Mouse (Mus musculus) midbrain, embryonic 15.5 days (tissue): ENCODE results near the gene Ppfibp1. TPM values are rescaled to one million over a fixed set of nuclear protein-coding genes. Genes with fewer than 3 reads are reported as not detected.

ENCODE experiments used
- ATAC-seq: fragments of 200-750 bp; cut with Nextera tagmentation; replicated peaks from 2 replicates; pipeline ENCODE4 v1.8.0; 2017; ENCODE audit warnings: moderate TSS enrichment
- H3K27ac ChIP-seq: fragments of 300-500 bp; sonication (generic); 2 replicates; pipeline ENCODE4 v1.5.1; 2015; ENCODE audit warnings: mild to moderate bottlenecking, inconsistent platforms
- H3K27me3 ChIP-seq: fragments of 300-500 bp; sonication (generic); replicated peaks from 2 replicates; pipeline ENCODE4 v1.6.1; 2015; ENCODE audit warnings: inconsistent platforms
- H3K36me3 ChIP-seq: fragments of 300-500 bp; sonication (generic); replicated peaks from 2 replicates; pipeline ENCODE4 v1.6.1; 2015; ENCODE audit warnings: inconsistent platforms
- H3K4me1 ChIP-seq: fragments of 300-500 bp; sonication (generic); 2 replicates; pipeline ENCODE4 v1.6.1; 2015; ENCODE audit warnings: inconsistent platforms
- H3K4me2 ChIP-seq: fragments of 300-500 bp; sonication (generic); 2 replicates; pipeline ENCODE4 v1.6.1; 2015; ENCODE audit warnings: inconsistent platforms, mild to moderate bottlenecking, moderate library complexity
- H3K4me3 ChIP-seq: fragments of 300-500 bp; sonication (generic); 2 replicates; pipeline ENCODE4 v1.5.1; 2015; ENCODE audit warnings: mild to moderate bottlenecking, inconsistent platforms
- H3K9ac ChIP-seq: fragments of 300-500 bp; sonication (generic); 2 replicates; pipeline ENCODE4 v1.6.1; 2015; ENCODE audit warnings: mild to moderate bottlenecking, inconsistent platforms
- H3K9me3 ChIP-seq: fragments of 300-500 bp; sonication (generic); 2 replicates; pipeline ENCODE4 v1.6.1; 2016; ENCODE audit warnings: inconsistent platforms
- WGBS: fragments of 180-500 bp; shearing (Covaris S2); methylation state at CpG from one replicate; pipeline ENCODE4 v1.1.7; 2015; ENCODE audit warnings: mixed read lengths; 5-methylcytosine and 5-hydroxymethylcytosine counted together
- polyA plus RNA-seq: library from polyadenylated mRNA; unstranded; fragments of >200 nt; fragmentation: Nextera tagmentation; extraction: Ambion mirVana; gene quantifications from 2 replicates; pipeline ENCODE4 v1.2.1, GENCODE M21; 2015

Gene Ppfibp1
- polyA plus RNA-seq, 1 experiment from 2014 or later: 17.8 TPM

DNA sequence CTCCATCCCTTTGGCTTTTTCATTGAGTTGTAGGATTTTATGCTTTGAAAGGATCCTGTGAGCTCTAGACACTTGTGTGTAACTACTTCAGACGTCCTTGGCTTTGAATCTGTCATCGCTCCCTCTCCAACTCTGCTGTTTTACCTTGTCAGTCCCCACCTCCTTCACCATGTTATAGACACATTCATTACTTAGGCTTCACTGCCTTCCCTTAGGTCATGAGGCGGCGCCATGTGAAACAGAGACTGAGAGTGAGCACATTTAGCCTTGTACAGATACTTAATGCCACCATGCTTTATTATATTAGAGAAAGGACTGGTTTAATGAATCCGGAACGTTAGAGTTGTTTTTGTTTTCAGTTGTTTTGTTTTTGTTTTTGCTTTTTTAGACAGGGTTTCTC, 83.7 kb downstream of the Ppfibp1 start:
- Histone ChIP-seq H3K9ac (no peak overlapping the region), H3K9me3 (no peaks in the 10 kb centered on the region), H3K36me3 (no peaks in the 10 kb centered on the region), H3K27me3 (no peaks in the 10 kb centered on the region), H3K4me1 (no peaks in the 10 kb centered on the region), H3K4me3 (no peak overlapping the region), H3K27ac (no peak overlapping the region), H3K4me2 (no peak overlapping the region)
- no peak for ATAC-seq
- WGBS: 66% methylated on average over 6 of the region's 6 CpGs

DNA sequence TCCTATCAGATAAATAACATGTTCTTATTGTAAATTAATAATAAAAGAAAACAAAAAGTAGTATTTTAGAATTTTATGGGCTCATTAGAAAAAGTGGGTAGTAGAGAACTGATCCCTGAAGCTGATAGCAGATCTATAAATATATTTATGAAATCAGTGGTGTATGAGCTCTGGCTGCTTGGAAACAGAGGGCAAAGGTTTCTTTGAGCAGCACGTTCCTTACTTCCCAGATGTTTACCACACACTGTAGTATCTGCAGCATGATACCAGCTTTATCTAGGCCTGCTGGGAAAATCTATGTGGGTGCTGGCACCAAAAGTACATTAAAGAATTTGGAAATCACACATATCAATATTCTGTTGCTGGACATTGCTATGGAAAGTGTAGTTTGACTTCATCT, 84.5 kb downstream of the Ppfibp1 start:
- Histone ChIP-seq H3K4me2 (no peak overlapping the region), H3K4me1 (no peaks in the 10 kb centered on the region), H3K9ac (no peak overlapping the region), H3K27me3 (no peaks in the 10 kb centered on the region), H3K36me3 (no peaks in the 10 kb centered on the region), H3K9me3 (no peaks in the 10 kb centered on the region), H3K4me3 (no peak overlapping the region), H3K27ac (no peak overlapping the region)
- WGBS: 71% methylated on average over 1 of the region's 1 CpGs
- ATAC-seq: no peak

DNA sequence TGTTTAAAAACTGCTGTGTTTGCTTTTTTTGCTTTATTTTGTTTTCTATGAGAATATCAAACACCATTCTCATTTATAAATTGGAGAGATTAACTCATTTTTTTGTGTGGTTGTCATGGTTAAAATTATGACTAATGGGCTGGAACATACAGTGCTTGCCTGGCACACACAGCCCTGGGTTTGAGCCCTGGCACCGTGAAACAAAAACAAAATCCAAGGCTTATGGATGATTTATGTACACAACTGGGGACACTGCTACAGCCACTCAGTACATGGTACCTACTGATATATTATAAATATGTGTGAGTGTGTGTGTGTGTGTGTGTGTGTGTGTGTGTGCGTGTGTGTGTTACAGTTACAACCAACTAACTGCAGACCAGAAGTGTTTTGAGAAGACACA, 85.1 kb downstream of the Ppfibp1 start:
- H3K4me2 ChIP-seq: no peak overlapping the region
- no peaks in the 10 kb centered on the region for H3K4me1 ChIP-seq
- ATAC-seq: no peak
- no peaks in the 10 kb centered on the region for H3K36me3 ChIP-seq
- H3K4me3 ChIP-seq: no peak overlapping the region
- WGBS: 58% methylated on average over 2 of the region's 2 CpGs
- no peak overlapping the region for H3K9ac ChIP-seq
- H3K27ac ChIP-seq: no peak overlapping the region
- no peaks in the 10 kb centered on the region for H3K27me3 ChIP-seq
- no peaks in the 10 kb centered on the region for H3K9me3 ChIP-seq

DNA sequence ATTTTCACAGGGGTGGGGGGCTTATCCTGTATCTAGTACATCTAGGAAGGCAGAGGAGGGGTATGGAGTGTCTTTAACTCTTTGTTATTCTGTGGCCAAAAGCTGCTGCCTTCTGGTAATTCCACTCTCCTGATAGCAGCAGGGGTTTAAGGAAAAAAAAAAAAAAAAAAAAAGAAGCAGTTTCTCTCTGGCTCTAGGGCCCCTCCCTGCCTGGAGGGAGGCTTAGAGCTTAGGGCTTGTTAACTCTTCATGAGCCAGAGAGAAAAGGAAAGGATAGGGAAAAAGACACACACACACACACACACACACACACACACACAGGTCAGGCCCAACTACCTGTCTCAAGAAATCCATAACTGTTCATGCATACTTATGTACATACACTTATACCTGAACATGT, 85.5 kb downstream of the Ppfibp1 start:
- no peak for ATAC-seq
- H3K4me3 ChIP-seq: no peak overlapping the region
- no peak overlapping the region for H3K4me2 ChIP-seq
- H3K36me3 ChIP-seq: no peaks in the 10 kb centered on the region
- no peaks in the 10 kb centered on the region for H3K27me3 ChIP-seq
- no peak overlapping the region for H3K9ac ChIP-seq
- no peaks in the 10 kb centered on the region for H3K4me1 ChIP-seq
- no peaks in the 10 kb centered on the region for H3K9me3 ChIP-seq
- H3K27ac ChIP-seq: no peak overlapping the region

DNA sequence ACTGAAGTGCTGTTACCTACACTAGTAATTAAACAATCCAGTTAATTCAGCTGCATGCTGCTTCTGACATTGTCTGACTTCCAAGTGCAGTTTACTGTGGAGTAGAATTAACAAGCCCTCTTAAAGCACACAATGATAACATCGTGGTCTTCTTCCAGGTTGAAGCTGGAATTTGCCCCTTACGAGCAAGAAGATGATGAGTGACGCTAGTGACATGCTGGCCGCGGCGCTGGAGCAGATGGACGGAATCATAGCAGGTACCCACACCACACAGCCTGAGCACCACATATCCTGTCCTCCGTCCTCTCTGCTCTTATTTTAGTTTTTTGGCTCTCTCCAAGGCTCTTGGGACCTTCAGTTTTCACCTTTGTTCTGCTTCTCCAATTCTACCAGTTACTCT, 88.2 kb downstream of the Ppfibp1 start:
- Histone ChIP-seq H3K36me3 (no peaks in the 10 kb centered on the region), H3K9me3 (no peaks in the 10 kb centered on the region), H3K27ac (no peak overlapping the region), H3K4me3 (no peak overlapping the region), H3K9ac (no peak overlapping the region), H3K4me2 (no peak overlapping the region), H3K27me3 (no peaks in the 10 kb centered on the region), H3K4me1 (0 out of 2 replicates have a peak, but pooled peaks cover 3% of the 10 kb centered on the region)
- 90% methylated on average over 8 of the region's 8 CpGs for WGBS
- no peak for ATAC-seq

DNA sequence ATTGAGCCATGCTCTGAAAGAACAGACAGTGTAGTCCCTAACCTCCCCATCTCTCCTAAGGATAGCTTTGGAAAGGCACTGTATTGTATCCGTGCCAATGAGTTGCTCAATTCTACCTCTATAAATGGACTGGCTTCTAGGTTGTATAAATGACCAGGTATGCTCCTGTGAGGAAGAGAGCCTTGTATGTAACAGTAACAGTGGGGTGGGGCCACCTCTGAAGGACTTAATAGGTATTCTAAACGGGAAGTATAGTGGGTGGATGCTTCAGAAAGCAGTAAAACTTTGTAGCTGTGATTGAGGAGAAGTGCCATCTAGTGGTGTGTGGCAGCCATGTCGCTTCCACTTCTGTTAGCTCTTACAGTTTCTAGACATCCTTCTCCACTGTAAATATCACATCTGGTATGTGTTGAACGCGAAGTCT, 90.4 kb downstream of the Ppfibp1 start:
- Histone ChIP-seq H3K4me3 (no peak overlapping the region), H3K4me1 (0 out of 2 replicates have a peak, but pooled peaks cover 3% of the 10 kb centered on the region), H3K4me2 (no peak overlapping the region), H3K36me3 (no peaks in the 10 kb centered on the region), H3K27me3 (no peaks in the 10 kb centered on the region), H3K27ac (no peak overlapping the region), H3K9me3 (no peaks in the 10 kb centered on the region), H3K9ac (no peak overlapping the region)
- ATAC-seq: no peak
- 59% methylated on average over 5 of the region's 5 CpGs for WGBS

DNA sequence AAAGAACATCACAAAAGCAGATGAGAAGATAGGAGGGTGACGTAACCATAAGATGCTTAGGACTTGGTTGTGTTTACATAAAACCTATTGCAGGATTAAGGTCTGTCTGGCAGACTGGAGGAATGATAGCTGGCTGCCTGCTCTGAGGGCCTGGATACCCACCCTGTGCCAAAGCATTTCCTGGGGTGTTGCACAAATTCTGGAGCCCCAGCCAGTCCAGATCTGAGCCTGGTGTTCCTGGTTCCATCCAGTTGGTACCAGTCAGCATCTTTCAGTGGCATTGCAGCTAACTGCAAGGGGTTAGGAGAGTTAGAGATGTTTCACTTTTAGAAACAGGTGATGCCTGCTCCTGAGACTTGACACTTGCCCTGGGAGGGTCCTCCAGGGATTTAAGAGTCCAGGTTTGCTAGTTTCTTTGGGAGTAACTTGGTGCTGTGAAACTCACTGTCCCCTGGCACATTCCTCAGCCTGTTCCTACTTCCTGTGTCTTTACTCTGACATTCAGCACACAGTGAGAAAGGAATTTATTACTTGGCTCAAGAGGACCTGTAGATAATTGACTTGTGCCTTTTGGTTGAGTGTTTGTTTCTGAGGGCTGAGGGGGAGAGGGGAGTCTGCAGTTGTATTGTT, 90.9 kb downstream of the Ppfibp1 start:
- H3K4me1 ChIP-seq: 0 out of 2 replicates have a peak, but pooled peaks cover 3% of the 10 kb centered on the region
- H3K36me3 ChIP-seq: no peaks in the 10 kb centered on the region
- 74% methylated on average over 1 of the region's 1 CpGs for WGBS
- H3K27me3 ChIP-seq: no peaks in the 10 kb centered on the region
- no peaks in the 10 kb centered on the region for H3K9me3 ChIP-seq
- no peak overlapping the region for H3K4me2 ChIP-seq
- ATAC-seq: no peak
- H3K27ac ChIP-seq: no peak overlapping the region
- no peak overlapping the region for H3K4me3 ChIP-seq
- no peak overlapping the region for H3K9ac ChIP-seq

DNA sequence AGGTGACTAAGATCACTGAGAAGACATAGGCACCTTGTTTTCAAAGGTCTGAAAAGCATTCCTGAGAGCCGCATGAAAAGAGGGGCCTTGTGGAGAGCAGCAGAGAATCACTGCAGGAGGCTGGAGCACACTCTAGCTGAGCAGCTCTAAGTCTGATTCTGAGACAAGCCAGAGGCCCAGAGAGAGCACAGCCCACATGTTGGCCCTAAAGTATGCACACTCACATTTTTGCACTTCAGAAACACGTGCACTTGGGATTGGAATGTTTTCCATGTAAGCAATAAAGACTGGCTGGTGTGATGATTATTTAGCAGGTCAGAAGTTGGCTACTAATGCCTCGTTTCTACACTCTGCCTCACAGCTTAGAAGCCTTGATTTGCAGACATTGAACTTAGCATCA, 91.7 kb downstream of the Ppfibp1 start:
- 52% methylated on average over 3 of the region's 3 CpGs for WGBS
- Histone ChIP-seq H3K9ac (no peak overlapping the region), H3K27ac (no peak overlapping the region), H3K9me3 (no peaks in the 10 kb centered on the region), H3K4me3 (no peak overlapping the region), H3K27me3 (no peaks in the 10 kb centered on the region), H3K36me3 (no peaks in the 10 kb centered on the region), H3K4me1 (0 out of 2 replicates have a peak, but pooled peaks cover 3% of the 10 kb centered on the region), H3K4me2 (no peak overlapping the region)
- no peak for ATAC-seq

DNA sequence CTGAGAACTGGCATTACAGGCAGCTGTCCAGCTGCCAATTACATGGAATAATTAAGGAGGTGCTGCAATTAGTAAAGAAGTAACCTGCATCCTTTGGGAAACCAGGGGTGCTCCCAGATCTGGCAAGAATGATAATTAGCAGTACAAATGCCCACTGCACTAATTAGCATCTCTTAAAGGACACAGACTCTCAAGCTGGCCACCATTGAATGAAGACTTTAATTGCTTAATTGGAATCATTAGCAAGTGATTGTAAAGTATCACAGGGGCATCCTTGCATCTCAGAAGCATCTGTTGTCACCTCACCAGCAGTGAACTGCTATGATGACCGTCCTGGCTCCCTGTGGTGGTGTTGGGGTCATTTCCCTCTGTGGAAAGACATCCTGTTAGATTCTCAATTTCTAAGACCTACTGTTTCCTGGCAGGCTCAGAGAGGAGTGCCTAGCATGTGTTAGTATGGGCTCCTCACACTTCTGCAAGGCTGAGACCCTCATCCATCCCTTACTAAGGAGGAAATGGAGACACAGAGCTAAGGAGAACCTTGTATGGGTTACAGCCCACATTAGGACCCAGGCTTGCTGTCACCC, 93.1 kb downstream of the Ppfibp1 start:
- ATAC-seq: 0 out of 2 replicates have a peak, but pooled peaks have one; percentile 20

DNA sequence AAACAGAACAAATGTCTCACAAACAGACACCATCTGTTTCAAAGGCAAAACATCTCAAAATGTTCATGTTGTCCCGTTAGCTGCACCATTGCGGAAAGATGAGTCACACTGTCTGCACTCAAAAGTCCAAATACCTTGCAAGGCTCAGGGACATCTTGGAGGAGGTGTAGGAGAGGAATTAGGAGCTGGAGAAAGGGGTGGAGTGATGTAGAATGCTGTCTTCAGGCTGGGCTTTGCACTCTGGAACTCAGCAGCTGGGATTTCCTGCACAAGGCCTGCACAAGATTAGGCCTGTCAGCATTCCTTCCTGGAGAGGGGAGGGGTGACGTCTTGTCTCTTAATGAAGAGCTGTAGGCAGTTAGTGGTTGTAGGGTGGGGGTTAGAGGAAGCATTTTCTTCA, 96.3 kb downstream of the Ppfibp1 start:
- WGBS: 79% methylated on average over 3 of the region's 3 CpGs
- no peaks in the 10 kb centered on the region for H3K27me3 ChIP-seq
- no peak for ATAC-seq

More for the DNA sequence above, 93.1 kb downstream of the Ppfibp1 start:
- no peaks in the 10 kb centered on the region for H3K9me3 ChIP-seq
- no peaks in the 10 kb centered on the region for H3K27me3 ChIP-seq
- no peaks in the 10 kb centered on the region for H3K36me3 ChIP-seq
- H3K9ac ChIP-seq: no peak overlapping the region
- H3K4me2 ChIP-seq: no peak overlapping the region
- 29% methylated on average over 1 of the region's 1 CpGs for WGBS
- no peak overlapping the region for H3K4me3 ChIP-seq
- no peak overlapping the region for H3K27ac ChIP-seq
- 0 out of 2 replicates have a peak, but pooled peaks cover 3% of the 10 kb centered on the region for H3K4me1 ChIP-seq

DNA sequence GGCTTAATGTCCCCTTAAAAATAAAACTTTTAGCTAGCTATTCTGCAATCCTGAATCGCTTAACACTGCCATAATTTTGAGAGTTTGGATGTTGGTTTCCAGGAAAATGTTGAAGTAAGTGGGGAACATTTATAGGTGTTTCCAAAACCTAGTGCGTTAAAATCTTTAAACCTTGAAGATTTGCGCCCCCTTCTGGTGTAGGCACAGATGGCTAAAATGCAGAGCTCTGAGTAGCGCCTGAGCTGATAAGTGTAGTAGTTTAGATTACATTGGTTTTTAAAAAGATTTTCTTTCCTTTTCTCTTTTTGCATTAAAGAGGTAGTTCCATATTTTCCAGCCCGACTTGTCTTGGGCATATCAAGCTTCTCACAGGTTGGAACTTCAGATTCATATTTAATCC, 105.9 kb downstream of the Ppfibp1 start:
- Histone ChIP-seq H3K4me1 (no peaks in the 10 kb centered on the region), H3K36me3 (no peaks in the 10 kb centered on the region), H3K27me3 (no peaks in the 10 kb centered on the region), H3K4me3 (no peak overlapping the region), H3K4me2 (no peak overlapping the region), H3K9me3 (no peaks in the 10 kb centered on the region), H3K9ac (no peak overlapping the region), H3K27ac (no peak overlapping the region)
- 37% methylated on average over 5 of the region's 5 CpGs for WGBS
- ATAC-seq: no peak

More for the DNA sequence above, 96.3 kb downstream of the Ppfibp1 start:
- Histone ChIP-seq H3K4me3 (no peak overlapping the region), H3K4me2 (no peak overlapping the region), H3K4me1 (0 out of 2 replicates have a peak, but pooled peaks cover 3% of the 10 kb centered on the region), H3K27ac (no peak overlapping the region), H3K9me3 (no peaks in the 10 kb centered on the region), H3K9ac (no peak overlapping the region), H3K36me3 (no peaks in the 10 kb centered on the region)

DNA sequence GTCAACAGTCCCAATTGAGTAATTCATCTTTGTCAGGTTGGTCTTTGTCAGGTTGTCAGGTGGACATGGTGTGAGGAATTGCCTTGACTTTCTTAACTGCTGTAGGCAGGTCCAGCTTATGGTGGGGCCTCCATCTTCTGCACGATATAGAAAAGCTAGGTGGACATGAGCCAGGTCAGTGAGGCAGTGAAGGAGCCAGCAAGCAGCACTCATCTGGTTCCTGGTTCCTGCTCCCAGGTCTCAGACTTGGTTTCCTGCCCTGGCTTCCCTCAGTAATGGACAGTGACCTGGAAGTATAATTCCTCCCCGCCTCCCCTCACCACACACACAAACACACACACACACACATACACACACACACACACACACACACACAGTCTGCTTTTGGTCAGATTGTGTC, 107.1 kb downstream of the Ppfibp1 start:
- Histone ChIP-seq H3K4me1 (no peaks in the 10 kb centered on the region), H3K4me2 (no peak overlapping the region), H3K9ac (no peak overlapping the region), H3K36me3 (no peaks in the 10 kb centered on the region), H3K4me3 (no peak overlapping the region), H3K27ac (no peak overlapping the region), H3K27me3 (no peaks in the 10 kb centered on the region), H3K9me3 (no peaks in the 10 kb centered on the region)
- WGBS: 79% methylated on average over 2 of the region's 2 CpGs
- no peak for ATAC-seq

DNA sequence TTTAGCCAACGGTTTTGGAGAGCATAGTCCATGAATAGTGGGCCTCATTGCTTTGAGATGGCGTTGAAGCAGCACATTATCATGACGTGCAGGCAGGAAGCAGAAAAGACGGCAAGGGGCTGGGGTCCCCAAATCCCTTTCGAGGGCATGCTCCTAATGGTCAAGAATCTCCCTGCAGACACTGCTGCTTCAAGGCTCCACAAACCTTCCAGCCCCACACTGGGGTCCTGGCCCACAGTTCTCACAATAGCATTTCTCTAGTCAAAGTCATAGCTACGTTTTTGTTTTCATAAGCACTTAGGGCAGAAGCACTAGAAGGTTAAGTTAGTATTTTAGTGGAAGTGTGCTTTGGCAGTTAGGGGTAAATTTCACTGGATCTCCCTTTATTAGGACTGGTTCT, 107.6 kb downstream of the Ppfibp1 start:
- 84% methylated on average over 6 of the region's 6 CpGs for WGBS
- Histone ChIP-seq H3K36me3 (no peaks in the 10 kb centered on the region), H3K4me1 (no peaks in the 10 kb centered on the region), H3K4me3 (no peak overlapping the region), H3K9me3 (no peaks in the 10 kb centered on the region), H3K27me3 (no peaks in the 10 kb centered on the region), H3K4me2 (no peak overlapping the region), H3K9ac (no peak overlapping the region), H3K27ac (no peak overlapping the region)
- no peak for ATAC-seq
